Mouse (Mus musculus): ENCODE measurements around the gene Ano9. TPM values are rescaled to one million over a fixed set of nuclear protein-coding genes. Genes with fewer than 3 reads are reported as not detected.

Gene Ano9
- total RNA-seq, 2 experiments from 2014 or later = not detected

GRCm38 (mm10) chr7:141062525-141062924 lies 55.1 kb downstream of the Ano9 start:
- DNase-seq = no peak

DNA sequence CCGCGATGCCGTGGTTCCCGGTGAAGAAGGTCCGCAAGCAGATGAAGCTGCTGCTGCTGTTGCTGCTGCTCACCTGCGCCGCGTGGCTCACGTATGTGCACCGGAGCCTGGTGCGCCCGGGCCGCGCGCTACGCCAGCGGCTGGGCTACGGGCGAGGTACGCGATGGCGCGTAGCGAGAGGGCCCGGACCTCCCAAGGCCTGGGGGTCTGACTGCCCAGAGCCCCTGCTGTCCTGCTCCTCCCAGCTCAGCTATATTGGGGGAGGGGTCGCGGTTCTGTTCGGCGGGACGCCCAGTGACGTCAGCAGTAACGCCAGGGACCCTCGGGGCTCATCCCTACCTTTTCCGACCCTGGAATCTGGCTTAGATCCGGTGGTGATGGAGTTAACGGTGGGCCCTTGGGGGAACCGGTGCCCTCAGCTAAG lies 56.3 kb downstream of the Ano9 start:
- DNase-seq = no peak

- DNase-seq = peak; percentile 35
Measured at GRCm38 (mm10) chr7:141060426-141061242, 57.0 kb downstream of the Ano9 start, which contains the start of gene B4galnt4. TSS of gene B4galnt4 (plus strand) at chr7:141061104.

- no peak for DNase-seq
Measured at GRCm38 (mm10) chr7:141059929-141060328, 57.7 kb downstream of the Ano9 start.

DNA sequence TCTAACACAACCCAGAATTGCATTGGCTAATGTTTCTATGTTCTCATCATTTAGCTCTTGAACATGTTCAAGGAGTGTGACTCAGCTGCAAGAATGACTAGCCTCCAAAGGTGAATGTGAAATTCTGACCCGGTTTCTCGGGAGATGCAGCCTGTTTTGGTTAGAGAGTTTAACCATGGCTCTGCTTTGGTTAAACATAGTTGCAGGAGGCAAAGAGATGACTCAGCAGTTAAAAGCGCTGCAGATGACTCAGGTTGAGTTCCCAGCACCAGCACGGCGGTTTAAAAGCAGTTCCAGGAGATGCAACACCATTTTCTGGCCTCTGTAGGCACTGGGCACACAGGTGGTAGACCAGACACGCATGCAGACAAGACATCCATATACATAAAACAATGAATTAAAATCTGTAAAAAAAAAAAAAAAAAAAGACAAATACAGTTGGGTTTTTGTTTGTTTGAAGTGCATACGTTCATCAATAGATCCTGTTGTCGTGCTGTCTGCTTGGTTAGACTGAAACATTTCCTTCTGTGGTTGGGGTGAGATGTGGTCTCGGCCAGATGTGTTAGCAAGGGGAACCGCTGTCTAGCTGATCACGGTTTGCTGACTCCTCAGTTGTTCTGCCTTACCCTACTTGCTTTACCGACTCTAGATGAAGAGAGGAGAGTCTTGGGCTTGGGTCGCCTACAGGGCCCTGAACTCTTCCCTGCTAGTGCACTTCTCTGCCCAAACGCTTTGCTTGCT lies 58.8 kb downstream of the Ano9 start:
- no peak for DNase-seq

GRCm38 (mm10) chr7:141057541-141057940 lies 60.1 kb downstream of the Ano9 start:
- no peak for DNase-seq

- DNase-seq = no peak
Measured at GRCm38 (mm10) chr7:141056976-141057375, 60.6 kb downstream of the Ano9 start.

DNA sequence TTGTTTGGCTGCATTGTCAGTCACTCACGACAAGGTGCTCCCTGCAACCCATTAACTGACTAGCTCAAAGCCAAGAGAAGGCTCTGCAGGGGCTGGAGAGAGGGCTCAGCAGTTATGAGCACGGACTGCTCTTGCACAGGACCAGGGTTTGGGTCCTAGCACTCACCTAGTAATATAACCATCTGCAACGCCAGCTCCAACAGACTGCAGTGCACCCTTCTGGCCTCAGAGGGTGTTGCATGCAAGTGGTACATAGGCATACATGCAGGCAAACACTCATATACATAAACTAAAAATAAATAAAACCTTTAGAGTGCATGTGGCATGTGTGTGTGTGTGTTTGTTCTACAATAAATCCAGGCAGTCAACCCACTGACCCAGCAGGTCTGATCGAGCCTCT lies 61.8 kb downstream of the Ano9 start:
- DNase-seq = no peak

- no peak for DNase-seq
Measured at GRCm38 (mm10) chr7:141052421-141052820, 65.2 kb downstream of the Ano9 start.

DNA sequence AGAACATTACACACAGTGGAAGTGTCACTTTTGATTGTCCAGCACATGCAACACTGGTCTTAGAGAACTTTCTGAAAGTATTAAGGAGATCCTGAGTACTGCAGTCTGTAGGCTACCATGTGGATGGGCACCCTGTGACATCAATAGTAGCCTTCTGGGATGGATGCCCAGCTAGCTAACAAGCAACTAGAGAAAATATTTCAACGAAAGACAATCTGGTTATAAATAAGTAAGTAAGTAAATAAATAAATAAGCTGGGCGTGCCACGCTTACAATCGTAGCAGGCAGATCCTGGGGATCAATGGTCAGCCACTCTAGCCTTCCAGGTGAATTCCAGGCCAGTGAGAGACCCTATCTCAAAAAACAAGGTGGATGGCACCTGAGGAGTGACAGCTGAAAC lies 65.6 kb downstream of the Ano9 start:
- no peak for DNase-seq

Other genes with a start within 250 kb of the Ano9 start
- gene Psmd13, start 235.8 kb downstream of the Ano9 start, total RNA-seq (2021) = 10 to 100 TPM; 79.5 to 88.7 TPM
- gene Sirt3, start 235.5 kb downstream of the Ano9 start, total RNA-seq (2021) = 10 to 100 TPM; 25.4 to 26.6 TPM
- 1,000 to 10,000 TPM; 1,696 to 1,975 TPM for gene Cox8b, start 217.4 kb downstream of the Ano9 start, total RNA-seq (2021)
- gene Nlrp6, start 196.9 kb downstream of the Ano9 start, total RNA-seq (2021) = not detected
- gene Pgghg, start 176.4 kb downstream of the Ano9 start, total RNA-seq (2021) = 1 to 10 TPM; 4.3 to 4.6 TPM
- under 1 TPM in 1 of 2 experiments, not detected in 1; 0.64 TPM for gene Ifitm5, start 167.5 kb downstream of the Ano9 start, total RNA-seq (2021)
- gene Gm45717, start 161.9 kb downstream of the Ano9 start, total RNA-seq (2021) = not detected
- 10 to 100 TPM; 54.0 to 75.5 TPM for gene Ifitm2, start 161.8 kb downstream of the Ano9 start, total RNA-seq (2021)
- under 1 TPM; 0.43 to 0.54 TPM for gene Ifitm1, start 150.6 kb downstream of the Ano9 start, total RNA-seq (2021)
- gene Ifitm3, start 107.0 kb downstream of the Ano9 start, total RNA-seq (2021) = 10 to 100 TPM; 34.4 to 52.1 TPM
- gene Ifitm6, start 99.9 kb downstream of the Ano9 start, total RNA-seq (2021) = not detected
- not detected for gene Gm17387, start 88.7 kb downstream of the Ano9 start, total RNA-seq (2021)
- not detected for gene B4galnt4, start 56.7 kb downstream of the Ano9 start, total RNA-seq (2021)
- gene Pkp3, start 39.6 kb downstream of the Ano9 start, total RNA-seq (2021) = under 1 TPM in 1 of 2 experiments, not detected in 1; 0.29 TPM
- gene Sigirr, start 17.2 kb downstream of the Ano9 start, total RNA-seq (2021) = 1 to 10 TPM; 1.4 to 2.4 TPM
- gene Ptdss2, start 4.6 kb upstream of the Ano9 start, total RNA-seq (2021) = 10 to 100 TPM; 18.7 to 25.6 TPM
- 10 to 100 TPM; 38.8 to 51.5 TPM for gene Rnh1, start 55.1 kb upstream of the Ano9 start, total RNA-seq (2021)
- 100 to 1,000 TPM; 150 TPM for gene Hras, start 76.2 kb upstream of the Ano9 start, total RNA-seq (2021)
- gene Lrrc56, start 76.4 kb upstream of the Ano9 start, total RNA-seq (2021) = 1 to 10 TPM; 1.4 to 2.5 TPM
- gene Lmntd2, start 96.3 kb upstream of the Ano9 start, total RNA-seq (2021) = not detected
- 1 to 10 TPM in 1 of 2 experiments, under 1 TPM in 1; 0.38 to 1.1 TPM for gene Rassf7, start 98.1 kb upstream of the Ano9 start, total RNA-seq (2021)
- gene Phrf1, start 111.0 kb upstream of the Ano9 start, total RNA-seq (2021) = 10 to 100 TPM; 17.3 to 21.4 TPM
- gene Irf7, start 148.7 kb upstream of the Ano9 start, total RNA-seq (2021) = 1 to 10 TPM; 1.1 to 1.2 TPM
- gene Cdhr5, start 159.0 kb upstream of the Ano9 start, total RNA-seq (2021) = under 1 TPM; 0.16 to 0.28 TPM
- under 1 TPM in 1 of 2 experiments, not detected in 1; 0.56 TPM for gene Sct, start 161.3 kb upstream of the Ano9 start, total RNA-seq (2021)
- gene Drd4, start 174.2 kb upstream of the Ano9 start, total RNA-seq (2021) = under 1 TPM in 1 of 2 experiments, not detected in 1; 0.23 TPM
- gene Deaf1, start 209.9 kb upstream of the Ano9 start, total RNA-seq (2021) = 10 to 100 TPM; 11.2 to 11.7 TPM
- gene Tmem80, start 209.9 kb upstream of the Ano9 start, total RNA-seq (2021) = 10 to 100 TPM; 11.0 to 11.5 TPM
- 1 to 10 TPM; 1.5 to 2.1 TPM for gene Eps8l2, start 221.1 kb upstream of the Ano9 start, total RNA-seq (2021)